Mouse (Mus musculus): ENCODE data around the gene Efcab2.

DNA sequence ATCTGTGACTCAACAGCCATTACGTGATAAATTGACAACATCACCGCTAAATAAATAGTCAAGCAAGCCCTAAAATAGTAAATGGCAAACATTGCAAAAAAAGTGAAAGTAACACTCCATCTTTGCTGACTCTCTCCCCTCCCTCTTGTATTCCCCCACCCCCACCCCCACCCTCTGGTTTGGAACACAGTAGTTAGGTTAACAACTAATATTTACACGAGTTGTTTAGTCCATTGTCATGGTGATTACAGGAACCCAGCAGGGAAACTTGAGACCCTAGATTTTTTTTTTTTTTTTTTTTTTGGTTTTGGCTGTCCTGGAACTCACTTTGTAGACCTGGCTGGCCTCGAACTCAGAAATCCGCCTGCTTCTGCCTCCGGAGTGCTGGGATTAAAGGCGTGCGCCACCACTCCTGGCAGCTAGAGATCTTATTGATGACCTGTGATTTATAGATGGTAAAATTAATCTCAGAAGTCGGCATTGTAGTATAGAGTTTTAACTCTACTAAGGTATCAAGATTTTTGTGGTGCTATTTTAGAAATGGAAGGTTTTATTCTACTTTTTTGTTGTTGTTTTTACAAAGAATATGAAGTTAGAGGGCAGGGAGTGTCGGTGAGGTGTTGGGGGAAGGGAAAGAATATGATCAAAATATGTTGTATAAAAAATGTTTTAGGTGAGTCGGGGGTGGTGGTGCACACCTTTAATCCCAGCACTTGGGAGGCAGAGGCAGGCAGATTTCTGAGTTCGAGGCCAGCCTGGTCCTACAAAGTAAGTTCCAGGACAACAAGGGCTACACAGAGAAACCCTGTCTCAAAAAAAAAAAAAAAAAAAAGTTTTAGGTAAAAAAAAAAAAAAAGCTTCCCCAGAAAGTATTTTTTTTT lies 1.1 kb downstream of the Efcab2 start:
- TF ChIP-seq CTCF (IDR thresholded peaks at IDR 0.05; ENCODE audit: low read depth), result no peak
- no peak for TF ChIP-seq EP300 (IDR thresholded peaks at IDR 0.05; ENCODE audit: low read depth)

All from liver, postnatal 0 days (tissue).